Mouse (Mus musculus) liver, embryonic 12.5 days (tissue): ENCODE measurements around the gene Klhl29. TPM values are rescaled to one million over a fixed set of nuclear protein-coding genes. Genes with fewer than 3 reads are reported as not detected.

ENCODE experiments used
- ATAC-seq: fragments of 200-750 bp; cut with Nextera tagmentation; 2 replicates; pipeline ENCODE4 v1.8.0; 2017; ENCODE audit warnings: moderate number of reproducible peaks, mild to moderate bottlenecking, moderate library complexity
- H3K27ac ChIP-seq: fragments of 300-500 bp; sonication (generic); 2 replicates; pipeline ENCODE4 v1.5.1; 2016; ENCODE audit warnings: mild to moderate bottlenecking
- H3K27me3 ChIP-seq: fragments of 300-500 bp; sonication (generic); replicated peaks from 2 replicates; pipeline ENCODE4 v1.6.1; 2016; ENCODE audit warnings: mild to moderate bottlenecking, moderate library complexity
- H3K36me3 ChIP-seq: fragments of 300-500 bp; sonication (generic); 2 replicates; pipeline ENCODE4 v1.6.1; 2016; ENCODE audit warnings: mild to moderate bottlenecking, moderate library complexity
- H3K4me1 ChIP-seq: fragments of 300-500 bp; sonication (generic); 2 replicates; pipeline ENCODE4 v1.6.1; 2016
- H3K4me2 ChIP-seq: fragments of 300-500 bp; sonication (generic); 2 replicates; pipeline ENCODE4 v1.6.1; 2016; ENCODE audit warnings: mild to moderate bottlenecking, moderate library complexity
- H3K4me3 ChIP-seq: fragments of 300-500 bp; sonication (generic); 2 replicates; pipeline ENCODE4 v1.5.1; 2016; ENCODE audit warnings: mild to moderate bottlenecking, moderate library complexity
- H3K9ac ChIP-seq: fragments of 300-500 bp; sonication (generic); 2 replicates; pipeline ENCODE4 v1.6.1; 2016; ENCODE audit warnings: mild to moderate bottlenecking, moderate library complexity
- H3K9me3 ChIP-seq: fragments of 300-500 bp; sonication (generic); replicated peaks from 2 replicates; pipeline ENCODE4 v1.6.1; 2016; ENCODE audit warnings: mild to moderate bottlenecking, moderate library complexity
- WGBS: fragments of 180-500 bp; shearing (Covaris S2); methylation state at CpG from one replicate; pipeline ENCODE4 v1.1.7; 2016; ENCODE audit not compliant: insufficient replicate concordance; 5-methylcytosine and 5-hydroxymethylcytosine counted together
- polyA plus RNA-seq: library from polyadenylated mRNA; unstranded; fragments of >200 nt; fragmentation: Nextera tagmentation; extraction: Ambion mirVana; gene quantifications from 2 replicates; pipeline ENCODE4 v1.2.1, GENCODE M21; 2016

The Klhl29 gene
- polyA plus RNA-seq, 1 experiment from 2014 or later, result 0.31 TPM

DNA sequence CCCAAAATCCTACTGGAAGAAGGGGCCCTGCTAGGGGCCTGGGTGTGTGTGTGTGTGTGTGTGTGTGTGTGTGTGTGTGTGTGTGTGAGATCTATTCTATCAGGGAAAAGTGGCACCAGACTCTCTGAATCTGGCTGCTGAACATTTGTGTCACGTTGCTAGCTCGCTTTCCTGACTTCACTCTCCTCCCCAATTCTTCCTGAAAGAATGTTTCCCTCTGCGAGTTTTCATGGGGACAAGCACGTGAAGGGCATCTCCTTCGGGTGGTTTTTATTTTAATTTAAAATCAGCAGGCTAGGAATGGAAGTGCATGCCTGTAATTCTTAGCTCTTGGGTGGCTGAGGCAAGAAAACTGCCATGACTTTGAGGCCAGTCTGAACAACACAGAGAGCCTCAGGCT lies 172.1 kb downstream of the Klhl29 start:
- Histone ChIP-seq H3K36me3 (no peaks in the 10 kb centered on the region), H3K4me2 (no peak overlapping the region), H3K27ac (no peak overlapping the region), H3K4me1 (no peaks in the 10 kb centered on the region), H3K27me3 (no peaks in the 10 kb centered on the region), H3K9me3 (no peaks in the 10 kb centered on the region), H3K9ac (no peak overlapping the region), H3K4me3 (no peak overlapping the region)
- no peak for ATAC-seq
- 46% methylated on average over 5 of the region's 5 CpGs for WGBS

DNA sequence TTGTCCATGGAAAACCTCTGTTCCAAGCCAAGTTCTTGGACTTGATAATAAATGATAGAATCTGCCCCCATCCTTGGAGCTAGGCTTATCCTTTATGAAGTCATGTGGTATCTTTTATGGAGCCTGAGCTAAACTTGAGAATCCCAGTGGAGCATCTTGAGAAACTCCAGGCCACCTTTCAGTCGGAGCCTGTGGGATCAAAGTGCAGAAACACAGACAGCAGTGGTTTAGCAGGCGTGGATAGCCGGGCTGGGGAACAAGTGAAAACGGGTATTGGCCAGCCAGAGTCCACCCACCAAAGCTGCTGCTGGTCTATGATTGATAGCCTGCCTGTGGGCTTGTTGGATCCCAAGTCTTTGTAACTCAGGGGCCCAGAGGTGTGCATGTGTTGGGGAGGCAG lies 177.2 kb downstream of the Klhl29 start:
- Histone ChIP-seq H3K27ac (no peak overlapping the region), H3K9me3 (no peaks in the 10 kb centered on the region), H3K36me3 (no peaks in the 10 kb centered on the region), H3K9ac (no peak overlapping the region), H3K4me2 (no peak overlapping the region), H3K4me3 (no peak overlapping the region), H3K27me3 (no peaks in the 10 kb centered on the region), H3K4me1 (no peaks in the 10 kb centered on the region)
- WGBS, result 54% methylated on average over 4 of the region's 4 CpGs
- no peak for ATAC-seq

- 59% methylated on average over 6 of the region's 6 CpGs for WGBS
- Histone ChIP-seq H3K27me3 (no peaks in the 10 kb centered on the region), H3K36me3 (no peaks in the 10 kb centered on the region), H3K4me1 (no peaks in the 10 kb centered on the region), H3K27ac (no peak overlapping the region), H3K4me3 (no peak overlapping the region), H3K9ac (no peak overlapping the region), H3K4me2 (no peak overlapping the region), H3K9me3 (no peaks in the 10 kb centered on the region)
- ATAC-seq, result no peak
Observed at GRCm38 (mm10) chr12:5194176-5194575, 181.3 kb downstream of the Klhl29 start.

- Histone ChIP-seq H3K9ac (no peak overlapping the region), H3K4me2 (no peak overlapping the region), H3K9me3 (no peaks in the 10 kb centered on the region), H3K27ac (no peak overlapping the region), H3K27me3 (no peaks in the 10 kb centered on the region), H3K4me1 (no peaks in the 10 kb centered on the region; the same call in 1 of the 2 replicates), H3K36me3 (no peaks in the 10 kb centered on the region), H3K4me3 (no peak overlapping the region)
- 51% methylated on average over 9 of the region's 9 CpGs for WGBS
- no peak for ATAC-seq
Observed at GRCm38 (mm10) chr12:5192380-5192718, 183.1 kb downstream of the Klhl29 start.

DNA sequence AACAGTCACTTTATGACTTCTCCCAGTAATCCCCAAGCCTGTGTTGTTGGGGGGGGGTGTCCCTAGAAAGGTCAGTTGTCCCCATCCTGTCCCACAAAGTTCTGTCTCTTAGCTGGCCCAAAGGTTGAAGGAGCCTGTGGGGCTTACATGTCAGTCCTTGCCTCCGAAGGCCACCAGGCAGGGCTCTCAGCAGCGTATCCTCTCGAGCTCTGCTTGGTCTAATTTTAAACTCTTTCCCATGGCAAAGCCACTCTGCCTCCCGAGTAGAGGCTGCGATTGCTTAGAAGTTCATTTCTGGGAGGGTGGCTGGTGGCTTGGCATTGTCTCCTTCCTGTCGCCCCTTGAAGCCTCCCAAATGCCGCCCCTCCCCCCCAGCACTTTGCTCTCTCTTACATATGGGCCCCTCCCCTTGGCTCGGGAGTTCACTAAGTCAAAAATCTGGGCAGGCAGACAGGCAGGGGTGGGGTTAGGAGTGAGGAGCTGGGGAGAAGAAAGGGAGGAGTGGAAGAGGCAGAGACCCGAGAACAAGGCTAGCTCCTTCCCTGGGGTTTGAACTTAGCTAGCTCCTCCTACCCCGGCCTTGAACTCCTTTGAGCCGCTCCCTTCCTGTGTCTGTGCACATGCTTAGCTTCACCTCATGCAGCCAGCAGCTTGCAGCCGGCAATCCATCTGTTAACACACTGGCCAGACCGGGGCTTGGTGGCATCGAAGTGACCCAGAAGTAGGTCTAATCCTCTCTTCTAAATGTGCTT lies 183.7 kb downstream of the Klhl29 start:
- Histone ChIP-seq H3K36me3 (no peaks in the 10 kb centered on the region), H3K4me2 (peak overlapping the region; percentile 26; the same call in 1 of the 2 replicates), H3K27me3 (no peaks in the 10 kb centered on the region), H3K9ac (no peak overlapping the region), H3K27ac (no peak overlapping the region), H3K9me3 (no peaks in the 10 kb centered on the region), H3K4me1 (no peaks in the 10 kb centered on the region; the same call in 1 of the 2 replicates), H3K4me3 (no peak overlapping the region)
- WGBS, result 18% methylated on average over 14 of the region's 14 CpGs
- no peak for ATAC-seq

DNA sequence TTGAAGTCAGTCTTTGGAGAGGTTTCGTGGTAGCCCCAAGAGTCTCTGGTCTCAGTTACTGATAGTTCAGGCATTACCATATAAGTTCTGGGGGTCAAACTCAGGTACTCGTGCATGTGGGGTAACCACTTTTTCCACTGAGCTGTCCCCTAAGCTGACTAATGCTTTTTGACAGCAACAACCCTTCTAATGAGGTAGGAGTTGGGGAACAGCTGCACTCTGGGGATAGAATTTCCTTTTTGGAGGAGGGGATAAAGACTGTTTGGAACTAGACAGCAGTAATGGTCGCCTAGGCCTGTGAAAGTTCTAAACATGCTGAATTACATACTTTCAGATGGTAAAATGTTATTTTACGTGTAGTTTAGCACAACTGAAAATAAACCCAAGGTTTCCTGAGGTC lies 184.3 kb downstream of the Klhl29 start:
- Histone ChIP-seq H3K27ac (no peak overlapping the region), H3K9ac (no peak overlapping the region), H3K4me3 (no peak overlapping the region), H3K4me1 (no peaks in the 10 kb centered on the region; the same call in 1 of the 2 replicates), H3K36me3 (no peaks in the 10 kb centered on the region), H3K27me3 (no peaks in the 10 kb centered on the region), H3K9me3 (no peaks in the 10 kb centered on the region), H3K4me2 (no peak overlapping the region)
- ATAC-seq, result no peak
- 46% methylated on average over 4 of the region's 4 CpGs for WGBS

- ATAC-seq, result no peak
- WGBS, result 57% methylated on average over 15 of the region's 15 CpGs
- Histone ChIP-seq H3K9ac (no peak overlapping the region), H3K4me3 (no peak overlapping the region), H3K27ac (no peak overlapping the region), H3K27me3 (no peaks in the 10 kb centered on the region), H3K4me2 (no peak overlapping the region), H3K4me1 (no peaks in the 10 kb centered on the region; the same call in 1 of the 2 replicates), H3K9me3 (no peaks in the 10 kb centered on the region), H3K36me3 (no peaks in the 10 kb centered on the region)
Observed at GRCm38 (mm10) chr12:5189446-5190150, 185.9 kb downstream of the Klhl29 start.

- ATAC-seq, result peak; percentile 42
- Histone ChIP-seq H3K4me1 (no peaks in the 10 kb centered on the region; the same call in 1 of the 2 replicates), H3K36me3 (no peaks in the 10 kb centered on the region), H3K4me2 (no peak overlapping the region), H3K9me3 (no peaks in the 10 kb centered on the region), H3K9ac (no peak overlapping the region), H3K27ac (no peak overlapping the region), H3K4me3 (no peak overlapping the region), H3K27me3 (no peaks in the 10 kb centered on the region)
- 56% methylated on average over 7 of the region's 7 CpGs for WGBS
Observed at GRCm38 (mm10) chr12:5188899-5189298, 186.6 kb downstream of the Klhl29 start.

GRCm38 (mm10) chr12:5187773-5188333 lies 187.6 kb downstream of the Klhl29 start:
- Histone ChIP-seq H3K4me3 (no peak overlapping the region), H3K9me3 (no peaks in the 10 kb centered on the region), H3K36me3 (no peaks in the 10 kb centered on the region), H3K4me2 (no peak overlapping the region), H3K27ac (no peak overlapping the region), H3K4me1 (no peaks in the 10 kb centered on the region; the same call in 1 of the 2 replicates), H3K9ac (no peak overlapping the region), H3K27me3 (no peaks in the 10 kb centered on the region)
- no peak for ATAC-seq
- WGBS, result 62% methylated on average over 2 of the region's 2 CpGs

- ATAC-seq, result no peak
- Histone ChIP-seq H3K4me3 (no peak overlapping the region), H3K36me3 (no peaks in the 10 kb centered on the region), H3K9ac (no peak overlapping the region), H3K27me3 (no peaks in the 10 kb centered on the region), H3K4me2 (no peak overlapping the region), H3K9me3 (no peaks in the 10 kb centered on the region), H3K4me1 (no peaks in the 10 kb centered on the region; the same call in 1 of the 2 replicates), H3K27ac (no peak overlapping the region)
- 58% methylated on average over 1 of the region's 1 CpGs for WGBS
Observed at GRCm38 (mm10) chr12:5186645-5187044, 188.8 kb downstream of the Klhl29 start.

GRCm38 (mm10) chr12:5185603-5186002 lies 189.9 kb downstream of the Klhl29 start:
- Histone ChIP-seq H3K9ac (no peak overlapping the region), H3K4me2 (no peak overlapping the region), H3K9me3 (no peaks in the 10 kb centered on the region), H3K4me3 (no peak overlapping the region), H3K36me3 (no peaks in the 10 kb centered on the region), H3K27me3 (no peaks in the 10 kb centered on the region), H3K27ac (no peak overlapping the region), H3K4me1 (no peaks in the 10 kb centered on the region; the same call in 1 of the 2 replicates)
- 67% methylated on average over 6 of the region's 6 CpGs for WGBS
- no peak for ATAC-seq

DNA sequence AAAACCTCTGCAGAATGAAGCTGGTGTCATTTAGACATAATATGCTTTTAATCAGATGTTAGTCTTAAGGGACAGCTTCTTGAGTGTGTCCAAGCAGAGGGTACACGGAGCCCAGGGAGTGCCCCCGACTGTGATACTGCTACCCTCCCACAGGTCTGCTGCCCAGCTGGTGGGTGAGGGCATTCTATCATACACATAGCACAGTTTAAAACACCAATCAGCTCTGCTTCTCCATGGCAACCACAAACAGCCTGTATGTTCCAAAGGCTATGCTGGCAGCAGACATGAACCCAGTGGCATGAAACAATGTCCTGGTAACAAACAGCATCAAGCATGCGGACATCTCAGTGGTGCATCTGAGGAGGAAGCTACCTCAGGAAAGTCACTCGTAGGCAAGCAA lies 192.9 kb downstream of the Klhl29 start:
- Histone ChIP-seq H3K4me3 (no peak overlapping the region), H3K9me3 (no peaks in the 10 kb centered on the region), H3K4me1 (no peaks in the 10 kb centered on the region), H3K9ac (no peak overlapping the region), H3K4me2 (no peak overlapping the region), H3K27ac (no peak overlapping the region), H3K36me3 (no peaks in the 10 kb centered on the region), H3K27me3 (no peaks in the 10 kb centered on the region)
- 63% methylated on average over 4 of the region's 4 CpGs for WGBS
- ATAC-seq, result no peak
